Mouse (Mus musculus): ENCODE measurements around the gene Tcte2. TPM values are rescaled to one million over a fixed set of nuclear protein-coding genes. Genes with fewer than 3 reads are reported as not detected.

The Tcte2 gene
- polyA plus RNA-seq, 1 experiment from 2014 or later: 14.9 TPM

DNA sequence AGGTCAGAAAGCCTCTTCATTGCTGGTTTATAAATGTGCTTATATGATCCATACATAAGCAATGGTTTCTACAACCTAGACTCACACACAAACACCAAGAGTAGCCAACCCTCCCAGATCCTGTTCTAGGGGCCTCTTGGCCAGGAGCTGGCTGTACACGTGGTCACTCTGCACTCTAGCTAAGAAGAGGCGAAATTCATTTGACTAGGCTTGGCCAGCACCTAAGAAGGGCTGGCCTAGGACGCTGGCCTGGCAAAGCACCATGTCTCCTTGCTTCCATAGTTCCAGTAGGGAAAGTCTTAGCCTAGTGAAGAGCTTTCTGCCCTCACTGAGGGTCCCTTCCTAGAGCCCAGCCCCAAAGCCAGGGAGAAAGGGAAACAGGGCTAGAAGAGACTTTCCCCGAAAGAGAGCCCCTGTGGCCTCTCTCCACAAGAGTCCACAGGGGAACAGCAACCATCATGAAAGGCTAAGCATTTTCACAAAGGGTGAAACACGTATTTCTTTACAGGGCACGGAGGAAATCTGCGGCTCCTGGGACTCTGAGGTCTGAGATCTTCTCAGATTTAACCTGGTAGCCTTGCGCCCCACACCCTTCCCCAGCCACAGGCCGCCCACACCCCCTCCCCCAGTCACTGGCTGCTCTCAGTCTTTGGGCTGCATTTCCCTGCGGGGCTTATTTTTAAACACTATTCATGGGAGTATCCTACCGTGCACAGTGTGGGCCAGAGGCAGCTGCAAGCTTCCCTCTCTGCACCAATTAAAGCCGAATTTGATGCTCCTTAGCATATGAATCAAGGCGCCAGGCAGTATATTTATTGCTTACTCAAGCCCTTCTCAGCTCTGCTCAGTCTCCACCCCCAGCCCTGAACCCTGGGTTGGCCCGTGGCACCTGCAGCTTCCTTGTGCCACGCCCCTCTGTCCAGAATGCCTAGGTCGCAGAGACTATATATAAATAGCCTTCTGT, 93.3 kb downstream of the Tcte2 start:
- Histone ChIP-seq H3K27ac (ENCODE audit: low read depth, low read length) (peak overlapping the region; percentile 84), H3K4me2 (ENCODE audit: low read length) (peak overlapping the region; percentile 31), H3K4me3 (ENCODE audit: low read length) (no peak overlapping the region; the same call in 1 of the 2 replicates), H3K4me1 (ENCODE audit: control insufficient read depth, insufficient read depth, low read depth, low read length) (peaks cover 16% of the 10 kb centered on the region), H3K27me3 (replicated peaks; ENCODE audit: control insufficient read depth, insufficient read depth, low read length) (no peaks in the 10 kb centered on the region), H3K36me3 (ENCODE audit: control insufficient read depth, insufficient read depth, low read length) (no peaks in the 10 kb centered on the region), H3K9me3 (ENCODE audit: control insufficient read depth, low read length) (no peaks in the 10 kb centered on the region), H3K9ac (ENCODE audit: low read depth, low read length) (peak overlapping the region; percentile 54)
- WGBS: 5% methylated on average over 16 of the region's 16 CpGs
- peak; percentile 81 for ATAC-seq

DNA sequence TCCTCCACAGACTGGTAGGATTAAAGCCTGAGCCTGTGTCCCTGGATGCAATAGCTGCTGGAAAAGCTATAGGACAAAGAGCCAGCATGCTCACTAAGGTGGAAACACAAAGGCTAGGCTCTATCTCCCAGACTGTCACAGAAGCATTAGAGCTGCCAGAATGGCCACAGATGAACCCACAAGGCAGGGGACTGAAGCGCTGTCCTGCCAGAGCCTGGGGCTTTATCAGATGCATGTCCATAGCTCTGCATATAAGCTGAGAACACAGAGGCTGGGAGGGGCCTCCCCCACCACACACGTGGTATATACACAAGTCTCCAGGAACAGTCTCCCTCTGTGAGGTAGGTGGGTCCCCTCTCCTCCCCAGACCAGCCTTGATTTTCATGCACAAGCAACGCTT, 94.6 kb downstream of the Tcte2 start:
- no peaks in the 10 kb centered on the region for H3K27me3 ChIP-seq (replicated peaks; ENCODE audit: control insufficient read depth, insufficient read depth, low read length)
- 21% methylated on average over 3 of the region's 3 CpGs for WGBS
- H3K36me3 ChIP-seq (ENCODE audit: control insufficient read depth, insufficient read depth, low read length): no peaks in the 10 kb centered on the region
- H3K9ac ChIP-seq (ENCODE audit: low read depth, low read length): no peak overlapping the region
- no peaks in the 10 kb centered on the region for H3K9me3 ChIP-seq (ENCODE audit: control insufficient read depth, low read length)
- H3K27ac ChIP-seq (ENCODE audit: low read depth, low read length): 0 out of 2 replicates have a peak overlapping the region, but pooled peaks have one; percentile 0
- peaks cover 16% of the 10 kb centered on the region for H3K4me1 ChIP-seq (ENCODE audit: control insufficient read depth, insufficient read depth, low read depth, low read length)
- H3K4me3 ChIP-seq (ENCODE audit: low read length): no peak overlapping the region
- no peak; the same call in none of the 2 replicates for ATAC-seq
- no peak overlapping the region for H3K4me2 ChIP-seq (ENCODE audit: low read length)

DNA sequence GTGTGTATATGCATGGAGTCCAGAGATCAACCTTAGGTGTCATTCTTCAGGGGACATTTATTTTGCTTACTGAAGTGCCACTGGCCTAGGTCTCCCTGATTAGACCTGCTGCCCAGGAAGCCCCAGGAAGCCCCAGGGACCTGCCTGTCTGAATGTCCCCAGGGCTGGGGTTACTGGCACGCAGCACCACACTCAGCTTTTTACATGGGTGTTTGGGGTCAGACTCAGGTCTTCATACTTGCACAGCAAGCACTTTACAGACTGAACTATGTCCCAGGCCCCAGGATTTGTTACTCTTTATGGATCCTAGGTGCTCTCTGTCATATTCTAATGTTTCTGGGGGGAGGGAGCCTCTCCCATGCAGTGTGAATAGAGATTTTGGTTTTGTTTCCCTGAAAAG, 95.9 kb downstream of the Tcte2 start:
- ATAC-seq: no peak
- no peak overlapping the region for H3K4me3 ChIP-seq (ENCODE audit: low read length)
- H3K27ac ChIP-seq (ENCODE audit: low read depth, low read length): no peak overlapping the region
- peaks cover 16% of the 10 kb centered on the region for H3K4me1 ChIP-seq (ENCODE audit: control insufficient read depth, insufficient read depth, low read depth, low read length)
- no peaks in the 10 kb centered on the region for H3K36me3 ChIP-seq (ENCODE audit: control insufficient read depth, insufficient read depth, low read length)
- H3K9me3 ChIP-seq (ENCODE audit: control insufficient read depth, low read length): no peaks in the 10 kb centered on the region
- no peak overlapping the region for H3K9ac ChIP-seq (ENCODE audit: low read depth, low read length)
- WGBS: 59% methylated on average over 1 of the region's 1 CpGs
- H3K27me3 ChIP-seq (replicated peaks; ENCODE audit: control insufficient read depth, insufficient read depth, low read length): no peaks in the 10 kb centered on the region
- no peak overlapping the region for H3K4me2 ChIP-seq (ENCODE audit: low read length)

DNA sequence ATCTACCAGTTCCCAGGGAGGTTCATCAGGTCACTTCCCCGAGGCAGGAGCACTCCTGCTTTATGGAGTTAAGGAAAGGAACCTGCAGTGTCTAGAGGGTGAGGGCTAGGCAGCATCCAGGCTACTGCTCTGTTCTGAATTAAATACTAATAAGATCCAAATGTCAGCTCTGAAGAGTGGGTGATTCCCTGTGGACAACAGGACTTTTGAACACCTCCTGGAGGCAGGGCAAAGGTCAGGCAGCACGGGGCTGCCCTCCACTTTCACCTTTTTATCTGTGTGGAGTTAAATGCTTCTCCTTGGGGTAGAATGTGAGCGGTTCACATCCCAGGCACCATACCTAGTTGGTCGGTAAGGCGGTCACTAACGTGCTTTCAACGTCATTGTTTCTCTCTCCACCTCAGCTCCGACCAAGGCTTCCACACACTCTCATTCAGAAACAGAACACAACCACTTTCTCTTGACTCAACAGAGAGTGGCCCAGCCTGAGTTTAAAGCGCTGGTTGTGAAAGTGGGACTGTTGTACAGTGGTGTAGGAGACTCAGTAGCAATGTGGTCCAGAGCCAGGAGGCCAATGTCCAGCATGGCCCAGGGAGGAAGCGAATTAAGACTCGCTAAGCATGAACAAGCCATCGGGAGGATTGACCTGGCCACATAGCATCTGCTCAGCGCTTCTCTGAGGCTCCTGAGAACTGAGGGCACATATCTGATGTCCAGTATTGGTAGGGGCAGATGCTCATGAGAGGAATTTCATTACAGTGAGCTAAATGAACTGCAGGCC, 98.0 kb downstream of the Tcte2 start:
- no peak overlapping the region for H3K4me3 ChIP-seq (ENCODE audit: low read length)
- no peaks in the 10 kb centered on the region for H3K36me3 ChIP-seq (ENCODE audit: control insufficient read depth, insufficient read depth, low read length)
- no peaks in the 10 kb centered on the region for H3K9me3 ChIP-seq (ENCODE audit: control insufficient read depth, low read length)
- ATAC-seq: no peak
- no peak overlapping the region for H3K9ac ChIP-seq (ENCODE audit: low read depth, low read length)
- H3K27ac ChIP-seq (ENCODE audit: low read depth, low read length): no peak overlapping the region
- H3K4me1 ChIP-seq (ENCODE audit: control insufficient read depth, insufficient read depth, low read depth, low read length): peaks cover 12% of the 10 kb centered on the region
- 84% methylated on average over 13 of the region's 13 CpGs for WGBS
- H3K4me2 ChIP-seq (ENCODE audit: low read length): no peak overlapping the region
- H3K27me3 ChIP-seq (replicated peaks; ENCODE audit: control insufficient read depth, insufficient read depth, low read length): no peaks in the 10 kb centered on the region

Other genes with a start within 250 kb of the Tcte2 start
- 78.5 and 92.3 TPM in 2 replicates for gene Afdn, start 1.3 kb downstream of the Tcte2 start, polyA plus RNA-seq (2015; fragmentation: Nextera tagmentation; extraction: Ambion mirVana)
- gene Gm7168, start 186.5 kb upstream of the Tcte2 start, polyA plus RNA-seq (2015; fragmentation: Nextera tagmentation; extraction: Ambion mirVana): not detected in 2 replicates
- not detected in 2 replicates for gene Gm7356, start 241.9 kb upstream of the Tcte2 start, polyA plus RNA-seq (2015; fragmentation: Nextera tagmentation; extraction: Ambion mirVana)